Mouse (Mus musculus) heart, adult 2 months (tissue): ENCODE results near the gene Rab11fip4.

Experiments used
- CTCF ChIP-seq: fragments of 200-600 bp; IDR thresholded peaks from 2 replicates; pipeline ENCODE4 v1.8.1; 2022; ENCODE audit warnings: antibody characterized with exemption, mild to moderate bottlenecking, moderate library complexity
- POLR2A ChIP-seq: fragments of 200-500 bp; IDR thresholded peaks from 2 replicates; pipeline ENCODE4 v1.6.1; 2011; ENCODE audit warnings: mild to moderate bottlenecking, low read depth, low read length, control low read depth; ENCODE audit not compliant: insufficient read depth

DNA sequence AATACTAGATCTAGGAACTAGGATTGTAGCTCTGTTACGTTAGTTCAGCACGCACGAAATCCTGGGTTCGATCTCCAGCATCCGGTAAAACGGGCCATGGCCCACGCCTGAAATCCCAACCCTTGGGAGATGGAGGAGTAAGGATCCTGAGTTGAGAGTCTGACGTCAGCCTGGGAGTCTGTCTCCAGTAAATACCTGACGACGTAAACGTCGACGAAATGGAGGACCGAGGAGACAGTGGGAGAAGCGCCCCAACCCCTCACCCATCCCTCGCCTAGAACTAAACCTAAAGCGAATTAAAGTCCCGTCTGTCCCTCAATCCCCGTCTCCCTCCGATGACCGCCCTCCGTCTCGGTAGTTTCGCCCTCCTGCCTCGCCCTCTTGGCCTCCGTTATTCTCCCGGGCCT is 112.9 kb downstream of the Rab11fip4 start:
- TF ChIP-seq POLR2A (no peak), CTCF (no peak)
